In genomic region chr9:21723377-21724146, GRCm38 (mm10) we compare ENCODE assay signal across 8 mouse cellular contexts. TPM values are rescaled to one million over a fixed set of nuclear protein-coding genes. Genes with fewer than 3 reads are reported as not detected.
DNase-seq lines count a peak whose midpoint lies in the region; ATAC-seq and TF ChIP-seq lines count a peak whose summit lies in the region.

Ldlr (plus strand) TSS chr9:21723483.

- H3K4me3 ChIP-seq in embryonic facial prominence, embryonic 14.5 days (ENCODE audit: low read depth, low read length) = peak within 1 kb of the TSS; percentile 69
- peak within 1 kb of the TSS; percentile 71 for H3K4me3 ChIP-seq in limb, embryonic 14.5 days (replicated peaks; ENCODE audit: low read length)
- H3K4me3 ChIP-seq in midbrain, postnatal 0 days (ENCODE audit: low read depth, low read length) = peak within 1 kb of the TSS; percentile 55

- TF ChIP-seq CTCF in midbrain, postnatal 0 days (IDR thresholded peaks at IDR 0.05) = no peak

- WGBS in embryonic facial prominence, embryonic 14.5 days = under 1% methylated on average over 47 of the region's 47 CpGs
- 0% methylated on average over 47 of the region's 47 CpGs for WGBS in limb, embryonic 14.5 days
- WGBS in midbrain, postnatal 0 days = 0% methylated on average over 47 of the region's 47 CpGs

- no peaks in the 10 kb centered on the region for H3K27me3 ChIP-seq in embryonic facial prominence, embryonic 14.5 days (replicated peaks; ENCODE audit: control insufficient read depth, insufficient read depth, low read length)
- no peaks in the 10 kb centered on the region for H3K27me3 ChIP-seq in limb, embryonic 14.5 days (ENCODE audit: control insufficient read depth, insufficient read depth, low read length)
- no peaks in the 10 kb centered on the region for H3K27me3 ChIP-seq in midbrain, postnatal 0 days (ENCODE audit: insufficient read depth, low read length)

- peak within 1 kb of the TSS; percentile 72 for H3K9ac ChIP-seq in embryonic facial prominence, embryonic 14.5 days (ENCODE audit: low read depth, low read length)
- H3K9ac ChIP-seq in limb, embryonic 14.5 days (ENCODE audit: low read depth, low read length, severe bottlenecking) = peak within 1 kb of the TSS; percentile 59
- peak within 1 kb of the TSS; percentile 54 for H3K9ac ChIP-seq in midbrain, postnatal 0 days (replicated peaks; ENCODE audit: low read length, poor library complexity, severe bottlenecking)

- peak; percentile 98 for DNase-seq in 3T3-L1 (ENCODE audit: low read depth, low spot score)
- DNase-seq in adrenal gland, postnatal 4 days (ENCODE audit: low spot score in 2 of 2) = peak; percentile 55 to 70
- DNase-seq in embryonic facial prominence, embryonic 14.5 days (ENCODE audit: low spot score) = peak; percentile 97
- peak; percentile 83 for DNase-seq in heart, adult 8-10 months (ENCODE audit: low spot score)
- peak; percentile 86 for DNase-seq in kidney, adult 9 months
- DNase-seq in limb, embryonic 14.5 days (ENCODE audit: low spot score) = peak; percentile 95
- peak; percentile 93 for DNase-seq in midbrain, postnatal 0 days (ENCODE audit: low spot score)
- DNase-seq in spleen, postnatal 36 days (ENCODE audit: low spot score in 2 of 2) = peak; percentile 59 to 72

- peaks cover 7% of the 10 kb centered on the region for H3K4me1 ChIP-seq in embryonic facial prominence, embryonic 14.5 days (ENCODE audit: control insufficient read depth, insufficient read depth, low read length)
- H3K4me1 ChIP-seq in limb, embryonic 14.5 days (ENCODE audit: control insufficient read depth, insufficient read depth, low read length) = peaks cover 17% of the 10 kb centered on the region
- H3K4me1 ChIP-seq in midbrain, postnatal 0 days (ENCODE audit: insufficient read depth, low read length) = peaks cover 13% of the 10 kb centered on the region; the same call in 1 of the 2 replicates

- 0 out of 2 replicates have a peak, but pooled peaks cover 7% of the 10 kb centered on the region for H3K36me3 ChIP-seq in embryonic facial prominence, embryonic 14.5 days (ENCODE audit: control insufficient read depth, insufficient read depth, low read length)
- peaks cover 11% of the 10 kb centered on the region for H3K36me3 ChIP-seq in limb, embryonic 14.5 days (ENCODE audit: control insufficient read depth, insufficient read depth, low read length)
- H3K36me3 ChIP-seq in midbrain, postnatal 0 days (ENCODE audit: insufficient read depth, low read length) = no peaks in the 10 kb centered on the region

- peak within 1 kb of the TSS; percentile 95 for H3K27ac ChIP-seq in embryonic facial prominence, embryonic 14.5 days (replicated peaks; ENCODE audit: low read depth, low read length)
- H3K27ac ChIP-seq in limb, embryonic 14.5 days (replicated peaks; ENCODE audit: low read depth, low read length) = peak within 1 kb of the TSS; percentile 91
- peak within 1 kb of the TSS; percentile 73 for H3K27ac ChIP-seq in midbrain, postnatal 0 days (ENCODE audit: low read depth, low read length)

- TF ChIP-seq POLR2A in limb, embryonic 14.5 days (IDR thresholded peaks at IDR 0.05; ENCODE audit: borderline replicate concordance, extremely low read depth, insufficient read depth, insufficient read length) = peak; percentile 80; the same call in 1 of the 2 replicates

- peak within 1 kb of the TSS; percentile 73 for H3K4me2 ChIP-seq in embryonic facial prominence, embryonic 14.5 days (ENCODE audit: low read depth, low read length)
- peak within 1 kb of the TSS; percentile 77 for H3K4me2 ChIP-seq in limb, embryonic 14.5 days (replicated peaks; ENCODE audit: low read depth, low read length, severe bottlenecking)
- H3K4me2 ChIP-seq in midbrain, postnatal 0 days (ENCODE audit: low read depth, low read length, poor library complexity, severe bottlenecking) = peak within 1 kb of the TSS; percentile 62

- ATAC-seq in embryonic facial prominence, embryonic 14.5 days (ENCODE audit: low read depth) = peak; percentile 89
- peak; percentile 88 for ATAC-seq in limb, embryonic 14.5 days (ENCODE audit: low FRiP score, low read depth)
- peak; percentile 83 for ATAC-seq in midbrain, postnatal 0 days (ENCODE audit: low FRiP score)

- no peaks in the 10 kb centered on the region for H3K9me3 ChIP-seq in embryonic facial prominence, embryonic 14.5 days (ENCODE audit: control insufficient read depth, low read length)
- no peaks in the 10 kb centered on the region for H3K9me3 ChIP-seq in limb, embryonic 14.5 days (ENCODE audit: control insufficient read depth, low read length)
- no peaks in the 10 kb centered on the region for H3K9me3 ChIP-seq in midbrain, postnatal 0 days (ENCODE audit: low read length)

RNA-seq across cellular contexts. Expression of gene Ldlr, which starts in this region (rescaled TPM):
- total RNA-seq in adrenal gland, postnatal 4 days (2021) = 10 to 100 TPM; 26.7 to 31.9 TPM
- polyA plus RNA-seq in embryonic facial prominence, embryonic 14.5 days (2014; fragmentation: Nextera tagmentation; extraction: Ambion mirVana) = 13.9 and 14.1 TPM in 2 replicates
- 1 to 10 TPM; 2.3 to 3.8 (median 3.0) TPM for total RNA-seq in heart, adult 8-10 months (2022)
- polyA plus RNA-seq in limb, embryonic 14.5 days (2012; rRNA removed) = 36.9 and 48.0 TPM in 2 replicates
- polyA plus RNA-seq in limb, embryonic 14.5 days (2014; fragmentation: Nextera tagmentation; extraction: Ambion mirVana) = 15.9 and 18.4 TPM in 2 replicates
- 16.7 and 27.7 TPM in 2 replicates for total RNA-seq in midbrain, postnatal 0 days (2014; rRNA removed)
- polyA plus RNA-seq in midbrain, postnatal 0 days (2015; fragmentation: Nextera tagmentation; extraction: Ambion mirVana) = 9.6 and 10.3 TPM in 2 replicates

Comparison
In these comparisons a context has a peak if more than half of its experiments do, and no peak if none do; other contexts are left out.
1. Peak in every context shown above with its lines: DNase-seq, ATAC-seq, H3K4me3 ChIP-seq and H3K27ac ChIP-seq.